Mouse (Mus musculus) adrenal gland (tissue): ENCODE data around the gene Copg1.

Experiments used
- intact Hi-C: fragments of 180-260 bp; cut with DNase I; formaldehyde crosslinking; loops from one replicate; pipeline ENCODE4 v1.15.1; 2025

Copg1 gene

DNA sequence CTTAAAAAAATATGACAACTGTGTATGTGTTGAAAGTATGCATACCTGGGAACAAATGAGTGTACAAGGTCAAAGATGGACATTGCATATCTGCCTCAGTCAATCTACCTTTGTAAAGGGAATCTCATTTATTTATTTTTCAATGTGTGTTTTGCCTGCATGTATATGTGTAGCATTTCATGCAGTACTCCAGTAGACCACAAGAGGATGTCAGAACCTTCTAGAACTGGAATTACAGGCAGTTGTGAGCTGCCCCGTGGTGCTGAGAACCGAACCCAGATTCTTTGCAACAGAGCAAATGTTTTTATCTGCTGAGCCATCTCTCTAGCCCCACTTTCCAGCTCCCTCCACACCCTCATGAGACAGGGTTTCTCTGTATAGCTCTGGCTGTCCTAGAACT is 13.7 kb upstream of the Copg1 start:
- intact Hi-C loops, result no loop called here

DNA sequence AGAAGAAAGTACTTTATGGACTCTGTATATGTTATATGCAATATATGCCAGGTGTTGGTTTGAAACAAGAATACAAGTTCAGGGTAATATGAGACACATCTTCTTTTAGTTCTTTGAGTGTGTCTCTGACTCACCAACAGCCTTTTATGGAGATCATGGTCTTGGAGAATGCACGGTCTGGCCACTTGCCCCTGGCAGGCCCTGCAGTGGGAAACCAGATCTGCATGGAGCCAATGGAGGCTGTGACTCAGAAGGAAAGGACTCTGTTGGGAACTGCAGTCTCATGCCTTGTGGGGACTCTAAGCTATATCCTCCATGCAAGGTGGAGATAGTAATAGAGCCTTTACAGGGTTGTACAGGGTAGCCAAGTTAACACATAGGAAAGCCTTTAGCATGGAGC is 12.5 kb upstream of the Copg1 start:
- intact Hi-C loops, result no loop called here

DNA sequence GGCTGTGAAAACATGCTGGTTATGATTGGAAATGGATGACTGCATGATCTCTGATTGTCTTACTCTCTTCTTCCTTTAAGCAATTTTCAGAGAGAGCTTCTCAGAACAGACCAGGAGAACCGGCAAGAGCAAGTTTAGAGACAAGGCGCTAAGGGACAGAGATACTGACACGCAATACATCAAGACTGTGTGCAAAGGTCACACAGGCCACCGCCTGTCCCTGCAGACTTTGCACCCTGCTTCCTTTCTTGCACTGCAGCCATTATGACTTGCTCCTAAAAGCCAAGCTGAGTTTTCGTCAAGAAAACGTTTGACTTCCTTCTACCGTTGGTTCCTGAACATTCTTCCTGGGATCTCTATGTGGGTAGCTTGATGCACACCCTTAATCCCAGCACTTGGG is 12.1 kb upstream of the Copg1 start:
- intact Hi-C loops, result no loop called here

DNA sequence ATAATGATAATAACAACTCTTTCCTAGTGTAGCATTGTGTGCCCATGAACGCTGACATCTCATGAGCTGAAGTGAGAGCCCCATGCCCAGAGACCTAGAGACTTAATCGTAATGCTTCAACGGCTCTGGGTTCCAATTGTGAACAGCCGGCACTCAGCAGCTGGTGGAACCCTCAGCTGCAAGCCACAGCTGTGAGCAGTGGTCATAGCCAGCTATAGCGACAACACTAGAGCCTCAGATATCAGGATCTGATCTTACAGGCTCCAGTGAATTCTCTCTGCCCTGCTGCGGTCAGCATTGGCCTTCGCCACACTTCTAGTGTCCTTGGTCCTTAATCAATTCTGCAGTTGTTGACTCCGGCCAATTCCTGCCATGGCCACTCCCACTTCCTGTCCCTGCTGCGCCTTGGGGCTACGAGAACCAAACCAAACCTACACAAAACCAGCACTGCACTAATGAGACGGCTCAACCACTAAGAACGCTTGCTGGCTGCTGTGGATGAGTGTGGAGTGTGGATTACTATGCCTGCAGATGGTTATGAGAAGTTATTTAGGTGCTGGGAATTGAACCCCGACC is 11.5 kb upstream of the Copg1 start:
- intact Hi-C loops, result no loop called here

DNA sequence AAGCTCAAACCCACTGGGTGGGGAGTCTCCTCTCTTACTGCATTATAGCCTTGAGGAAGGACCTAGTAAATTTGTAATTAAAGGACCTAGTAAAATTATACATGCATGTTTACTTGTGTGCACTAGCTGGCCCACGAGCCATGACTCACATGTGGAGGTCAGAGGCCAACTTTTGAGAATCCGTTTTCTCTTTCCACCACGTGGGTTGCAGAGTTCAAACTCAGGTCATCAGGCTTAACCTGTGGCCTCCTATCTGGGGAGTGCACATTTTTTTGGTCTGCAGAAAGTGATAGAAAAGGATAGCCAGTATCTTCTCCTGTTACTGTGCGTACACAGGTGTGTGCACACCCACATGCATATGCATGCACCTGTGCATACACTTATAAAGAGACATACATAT is 8.6 kb upstream of the Copg1 start:
- intact Hi-C loops, result no loop called here

DNA sequence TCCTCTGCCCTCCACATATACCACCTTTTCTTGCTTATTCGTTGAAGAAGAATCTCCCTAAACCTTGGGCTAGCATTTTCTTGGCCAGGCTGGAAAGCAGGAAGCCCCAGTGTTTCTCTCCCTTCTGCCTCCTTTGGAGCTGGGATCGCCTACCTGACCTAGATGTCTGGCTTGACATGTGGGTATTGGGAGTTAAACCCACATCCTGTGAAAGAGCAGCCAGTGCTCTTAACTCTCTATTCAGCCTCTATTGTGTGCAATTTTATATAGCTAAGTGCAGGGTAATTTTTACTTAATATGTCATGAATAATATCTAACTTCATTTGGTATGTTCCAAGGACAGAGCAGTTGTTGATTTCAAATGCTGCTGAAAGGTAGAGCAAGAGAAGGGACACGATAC is 8.0 kb upstream of the Copg1 start:
- intact Hi-C loops, result no loop called here

DNA sequence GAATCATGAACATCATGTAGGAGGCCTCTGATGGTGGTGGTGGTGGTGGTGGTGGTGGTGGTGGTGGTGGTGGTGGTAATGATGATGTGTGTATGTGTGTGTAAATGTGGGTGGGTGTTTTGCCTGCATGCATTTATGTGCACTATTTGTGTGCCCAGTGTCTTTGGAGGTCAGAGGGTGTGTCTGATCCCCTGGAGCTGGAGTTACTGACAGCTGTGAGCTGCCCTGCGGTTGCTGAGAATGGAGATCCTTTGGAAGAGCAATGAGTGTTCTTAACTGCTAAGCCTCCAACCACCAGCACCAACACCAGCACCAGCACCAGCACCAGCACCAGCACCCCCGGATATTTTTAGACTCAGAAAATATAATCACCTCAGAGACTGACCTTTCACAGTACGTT is 5.4 kb upstream of the Copg1 start:
- intact Hi-C loops, result no loop called here

DNA sequence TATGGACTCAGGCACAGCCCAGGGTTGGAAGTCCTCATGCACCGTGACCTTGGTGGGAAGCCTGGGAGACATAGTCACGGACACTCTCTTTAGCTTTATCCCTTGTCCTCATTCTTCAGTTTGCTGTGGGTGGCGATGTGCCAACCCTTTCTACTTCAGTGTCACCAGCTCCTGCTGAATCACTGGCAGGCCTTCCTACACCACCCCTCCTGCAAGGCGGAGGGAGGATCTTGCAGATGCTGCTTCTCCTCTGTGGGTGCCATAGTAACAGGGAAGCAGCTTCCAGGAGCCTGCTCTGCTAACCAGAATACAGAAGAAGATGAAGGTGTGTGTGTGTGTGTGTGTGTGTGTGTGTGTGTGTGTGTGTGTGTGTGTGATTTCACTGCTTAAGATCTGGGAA is 4.8 kb upstream of the Copg1 start:
- intact Hi-C loops, result no loop called here

DNA sequence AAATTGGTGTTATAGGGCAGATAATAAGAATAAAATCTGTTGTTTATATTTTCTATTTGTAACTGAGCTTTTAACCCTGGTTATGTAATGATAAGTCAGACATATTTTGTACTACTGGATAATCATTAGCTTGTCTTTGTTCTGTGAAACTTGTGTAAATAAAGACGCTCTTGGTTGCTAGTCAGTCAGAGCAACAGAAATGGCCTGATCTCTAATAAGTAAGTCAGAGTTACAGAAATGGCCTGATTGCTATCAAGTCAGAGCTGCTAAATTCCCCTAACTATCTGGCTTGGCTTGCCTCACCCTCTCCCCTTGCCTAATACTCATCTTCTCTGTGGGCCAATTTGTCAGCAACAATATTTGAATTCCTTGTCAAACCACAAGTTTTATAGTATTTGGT is 893 bp upstream of the Copg1 start:
- intact Hi-C loops, result loop anchor here (5.0 kb wide), 1 partner anchor 39 kb away; no protein-coding TSS in a partner anchor

DNA sequence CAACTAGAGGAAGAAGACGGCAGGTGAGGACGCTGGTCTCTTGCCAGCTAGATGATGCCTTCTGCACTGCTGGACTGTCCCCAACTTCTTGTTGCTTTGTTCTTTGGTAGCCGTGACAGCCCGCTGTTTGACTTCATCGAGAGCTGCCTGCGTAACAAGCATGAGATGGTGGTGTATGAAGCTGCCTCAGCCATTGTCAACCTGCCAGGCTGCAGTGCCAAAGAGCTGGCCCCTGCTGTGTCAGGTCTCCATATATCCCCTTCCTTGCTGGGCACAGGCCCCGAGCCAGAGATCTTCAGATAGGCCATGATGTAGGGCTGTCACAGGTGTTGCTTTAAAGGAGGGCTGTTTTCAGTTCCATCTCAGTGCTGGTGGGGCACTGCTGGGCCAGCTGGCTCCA is 6.3 kb downstream of the Copg1 start:
- intact Hi-C loops, result no loop called here

DNA sequence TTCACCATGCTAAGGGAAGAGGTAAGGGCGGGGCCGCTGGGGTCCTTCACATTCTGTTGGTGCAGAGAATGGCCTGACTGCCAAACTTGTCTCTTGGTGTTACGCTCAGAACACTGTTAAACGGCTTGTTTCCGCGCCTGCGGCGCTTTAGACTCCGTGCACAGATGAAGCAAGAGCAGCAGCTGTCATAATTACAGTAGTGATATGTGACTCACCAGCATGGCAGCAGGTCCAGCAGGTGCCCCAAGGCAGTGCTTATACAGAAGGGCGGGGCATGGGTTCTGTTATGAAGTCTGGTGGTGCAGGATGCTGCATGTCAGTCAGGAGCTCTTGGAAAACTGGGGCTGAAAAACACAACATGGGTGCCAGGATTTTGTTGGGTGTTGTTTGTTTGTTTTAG is 10.4 kb downstream of the Copg1 start:
- intact Hi-C loops, result no loop called here

DNA sequence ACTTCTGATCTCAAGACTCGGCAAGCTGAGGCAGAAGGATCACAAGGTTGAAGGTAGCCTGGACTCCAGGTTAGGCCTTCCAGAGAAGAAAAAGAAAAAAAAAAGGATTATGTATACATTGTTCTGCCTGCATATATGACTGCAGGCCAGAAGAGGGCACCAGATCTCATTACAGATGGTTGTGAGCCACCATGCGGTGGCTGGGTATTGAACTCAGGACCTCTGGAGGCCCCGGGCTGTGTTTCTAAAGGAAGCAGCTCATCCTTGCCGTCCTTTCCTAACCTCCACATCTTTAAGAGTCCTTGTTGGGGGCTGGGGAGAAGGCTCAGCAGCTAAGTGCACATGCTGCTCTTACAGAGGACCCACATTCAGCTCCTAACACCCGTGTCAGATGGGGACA is 19.0 kb downstream of the Copg1 start:
- intact Hi-C loops, result loop anchor here (5.0 kb wide), 1 partner anchor 91 kb away; no protein-coding TSS in a partner anchor

DNA sequence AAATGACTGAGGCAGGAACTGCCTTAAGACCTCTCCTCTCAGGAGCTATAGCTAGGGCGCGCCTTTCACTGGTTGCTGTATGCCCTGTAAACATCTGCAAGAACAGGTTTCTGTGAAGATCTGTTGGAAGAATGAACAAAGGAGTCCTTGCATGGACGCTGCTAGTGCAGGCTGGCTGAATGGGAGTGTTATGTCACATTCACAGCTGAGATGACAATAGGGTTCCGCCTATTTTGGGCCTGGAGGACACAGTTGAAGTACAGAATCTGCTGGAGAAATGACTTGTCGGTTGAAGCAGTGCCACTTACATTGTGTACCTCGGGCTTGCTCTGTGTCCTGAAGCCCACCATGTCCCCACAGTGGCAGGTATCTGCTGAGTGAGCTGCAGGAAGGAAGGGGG is 21.6 kb downstream of the Copg1 start:
- intact Hi-C loops, result loop anchor here (5.0 kb wide), 1 partner anchor 88 kb away; no protein-coding TSS in a partner anchor

DNA sequence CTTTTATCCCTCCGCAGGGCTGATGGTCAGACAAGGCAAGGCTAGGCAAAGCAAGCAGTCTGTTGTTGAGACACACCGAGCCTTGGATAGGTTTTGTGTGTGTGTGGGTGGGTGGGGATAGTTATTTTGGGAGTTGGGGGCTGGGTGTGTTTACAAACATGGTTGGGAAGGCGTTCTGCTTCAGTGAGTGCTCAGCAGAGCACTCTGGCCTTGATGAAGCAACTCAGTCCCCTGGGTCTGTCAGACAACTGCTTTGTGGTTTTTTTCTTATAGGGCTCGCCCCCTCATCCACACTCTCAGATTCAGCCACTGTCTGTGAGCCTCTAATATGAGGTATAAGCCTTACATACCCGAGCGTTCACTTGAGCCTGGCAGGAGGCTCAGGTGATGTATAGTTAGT is 23.9 kb downstream of the Copg1 start:
- intact Hi-C loops, result loop anchor here (10.0 kb wide), 2 partner anchors 193 to 593 kb away; no protein-coding TSS in a partner anchor

DNA sequence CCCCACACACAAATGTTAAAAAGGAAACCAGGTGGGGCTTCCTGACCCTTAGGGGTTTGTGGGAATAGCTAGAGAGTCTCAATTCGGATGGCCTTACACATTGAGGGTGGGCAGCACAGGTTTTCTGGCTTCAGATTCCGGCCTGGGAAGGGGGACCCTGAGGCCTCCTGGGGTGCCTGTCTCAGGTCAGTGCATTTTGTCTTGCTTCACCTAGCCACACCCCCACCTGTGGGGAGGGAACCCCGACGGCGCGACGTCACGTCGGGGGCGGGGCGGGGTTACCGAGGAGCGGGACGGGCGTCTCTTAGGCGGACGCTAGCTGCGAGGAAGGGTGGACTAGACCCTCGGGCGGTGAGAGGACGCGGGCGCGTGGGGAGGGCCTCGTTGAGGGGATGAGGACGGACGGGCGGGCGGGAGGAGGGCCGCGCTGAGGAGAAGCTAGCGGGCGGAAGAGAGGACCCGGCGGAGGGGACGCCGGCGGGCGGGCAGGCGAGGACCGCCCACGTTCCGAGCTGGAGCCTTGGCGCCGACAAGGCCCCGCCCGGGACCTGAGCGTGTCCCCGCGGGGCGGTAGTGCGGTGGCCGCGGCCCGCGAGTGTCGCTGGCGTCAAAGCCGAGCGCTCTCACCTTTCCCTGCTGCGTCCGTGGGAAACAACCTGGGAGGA is 26.2 kb downstream of the Copg1 start, which contains the start of gene Hmces:
Gene Hmces (plus strand): TSS at position 275 of the 665 bp plus-strand sequence.
- intact Hi-C loops, result loop anchor here (10.0 kb wide), 2 partner anchors 191 to 591 kb away; no protein-coding TSS in a partner anchor

DNA sequence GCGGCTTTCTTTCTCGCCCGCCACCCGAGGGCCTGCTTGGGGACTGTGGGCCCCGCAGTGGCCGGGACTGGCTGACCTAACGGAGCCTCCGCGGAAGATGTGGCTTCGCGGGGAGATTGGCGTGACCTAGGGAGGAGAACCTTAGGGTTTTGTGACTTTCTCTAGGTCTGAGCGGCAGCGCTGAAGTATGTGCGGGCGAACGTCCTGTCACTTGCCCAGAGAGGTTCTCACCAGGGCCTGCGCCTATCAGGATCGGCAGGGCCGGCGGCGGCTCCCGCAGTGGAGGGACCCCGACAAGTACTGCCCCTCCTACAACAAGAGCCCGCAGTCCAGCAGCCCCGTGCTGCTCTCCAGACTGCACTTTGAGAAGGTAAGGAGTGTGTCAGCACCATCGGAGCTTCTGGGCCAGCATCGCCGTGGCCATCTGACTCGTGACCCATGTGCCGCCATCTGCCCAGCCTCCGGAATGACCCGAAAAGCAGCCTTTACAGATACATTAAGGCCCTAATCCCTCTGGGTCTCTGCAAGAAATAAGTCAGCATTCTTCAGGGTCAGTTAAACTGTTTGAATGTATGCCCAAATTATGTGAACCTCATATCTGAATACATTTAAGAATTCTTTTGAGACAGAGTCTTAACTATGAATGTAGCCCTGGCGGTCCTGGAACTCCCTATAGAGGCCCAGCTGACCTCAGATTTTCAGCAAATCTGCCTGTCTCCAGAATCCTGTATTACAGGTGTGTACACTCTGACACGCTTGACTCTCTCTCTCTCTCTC is 26.9 kb downstream of the Copg1 start:
- intact Hi-C loops, result loop anchor here (10.0 kb wide), 2 partner anchors 190 to 590 kb away; no protein-coding TSS in a partner anchor

DNA sequence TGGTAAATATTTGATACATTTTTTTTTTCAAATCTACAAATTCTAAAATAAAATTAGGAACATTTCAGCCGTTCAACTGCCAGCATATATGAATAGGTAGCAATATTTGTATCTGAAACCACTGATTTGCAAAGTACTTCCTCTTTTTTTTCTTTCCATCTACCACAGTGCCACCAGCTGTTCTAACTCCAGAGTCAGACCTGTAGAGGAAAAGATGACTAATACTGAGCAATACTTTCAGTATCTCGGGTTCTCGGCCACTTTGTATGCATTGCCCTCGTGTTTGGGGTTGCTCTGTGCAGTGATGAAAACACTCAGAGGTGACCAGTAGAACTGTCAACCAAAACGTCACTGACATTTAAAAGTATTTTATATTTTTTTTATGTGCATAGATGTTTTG is 28.3 kb downstream of the Copg1 start:
- intact Hi-C loops, result loop anchor here (10.0 kb wide), 2 partner anchors 189 to 589 kb away; no protein-coding TSS in a partner anchor

DNA sequence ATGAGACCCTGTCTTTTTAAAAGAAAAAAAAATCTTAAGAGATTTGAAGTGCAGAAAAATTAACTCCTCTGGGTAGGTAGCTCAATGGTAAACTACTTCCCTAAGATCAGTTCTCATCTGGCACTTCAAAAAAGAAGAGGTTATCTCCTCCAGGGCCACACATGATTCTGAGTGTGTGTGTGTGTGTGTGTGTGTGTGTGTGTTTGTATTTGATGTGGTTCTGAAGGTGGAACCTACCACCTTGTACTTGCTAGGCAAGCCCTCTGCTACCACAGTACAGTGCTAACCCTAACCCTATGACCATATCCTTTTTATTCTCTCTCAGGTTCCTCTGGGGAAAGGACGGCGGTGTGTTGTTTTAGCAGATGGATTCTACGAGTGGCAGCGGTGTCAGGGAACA is 33.6 kb downstream of the Copg1 start:
- intact Hi-C loops, result no loop called here

DNA sequence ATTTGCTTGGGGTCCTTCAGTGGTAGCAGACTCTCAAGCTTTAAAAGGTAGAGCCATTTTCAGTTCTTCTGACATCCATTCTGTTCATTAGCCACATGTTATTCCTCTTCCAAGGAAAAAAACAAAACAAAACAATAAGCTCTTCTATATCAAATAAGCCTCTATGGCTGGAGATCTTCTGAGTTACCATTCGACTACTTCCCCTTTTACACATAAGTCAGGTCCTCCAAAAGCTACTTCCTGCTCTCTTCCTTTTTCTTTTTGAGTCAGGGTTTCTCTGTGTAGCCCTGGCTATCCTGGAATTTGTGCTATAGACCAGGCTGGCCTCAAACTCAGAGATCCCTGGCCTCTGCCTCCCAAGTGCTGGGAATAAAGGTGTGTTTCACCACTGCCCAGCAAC is 36.0 kb downstream of the Copg1 start:
- intact Hi-C loops, result no loop called here

DNA sequence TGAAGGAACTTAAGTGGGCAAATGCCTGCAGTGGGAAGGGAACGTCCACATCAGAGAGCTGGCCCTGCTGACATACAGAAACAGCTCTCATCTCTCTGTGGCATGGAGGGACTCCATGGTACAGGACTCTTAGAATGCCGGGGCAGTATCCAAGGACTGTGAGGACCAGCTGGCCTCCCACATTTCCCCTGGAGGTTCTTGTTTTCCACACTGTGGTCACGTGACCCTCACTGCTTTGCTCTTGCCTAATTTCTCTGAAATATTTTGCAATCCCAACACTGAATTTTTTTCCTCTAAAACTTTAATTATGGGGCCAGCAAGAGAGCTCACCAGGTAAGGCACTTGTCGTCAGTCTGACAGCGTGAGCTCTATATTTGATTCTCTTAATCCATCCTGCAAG is 47.4 kb downstream of the Copg1 start:
- intact Hi-C loops, result no loop called here

DNA sequence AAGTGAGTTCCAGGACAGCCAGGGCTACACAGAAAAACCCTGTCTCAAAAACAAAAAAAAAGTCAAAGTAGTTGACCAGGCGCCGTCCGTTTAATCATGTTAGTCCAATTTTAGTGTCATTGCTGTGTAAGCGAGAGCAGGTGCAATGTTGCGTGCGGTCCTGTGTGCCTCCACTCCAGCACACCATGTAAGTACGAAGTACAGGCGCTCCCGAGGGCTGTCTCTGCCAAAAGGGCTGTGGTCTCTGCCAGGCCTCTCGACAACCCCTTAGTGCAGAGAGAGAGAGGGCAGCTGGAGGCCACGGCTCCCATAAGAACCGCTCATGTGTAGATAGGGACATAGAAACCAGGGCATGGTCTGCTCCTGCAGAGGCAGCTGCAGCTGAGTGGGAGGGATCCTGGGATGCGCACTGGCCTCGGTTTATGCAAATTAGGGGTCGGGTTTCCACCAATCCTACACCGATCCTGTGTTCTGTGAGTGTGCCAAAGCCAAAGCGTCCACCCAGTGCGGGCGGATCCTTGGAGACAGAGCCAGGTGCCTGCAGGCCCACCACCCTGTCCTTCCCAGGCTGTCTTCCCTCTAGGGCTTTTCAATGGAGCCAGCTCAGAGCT is 49.7 kb downstream of the Copg1 start:
- intact Hi-C loops, result no loop called here

DNA sequence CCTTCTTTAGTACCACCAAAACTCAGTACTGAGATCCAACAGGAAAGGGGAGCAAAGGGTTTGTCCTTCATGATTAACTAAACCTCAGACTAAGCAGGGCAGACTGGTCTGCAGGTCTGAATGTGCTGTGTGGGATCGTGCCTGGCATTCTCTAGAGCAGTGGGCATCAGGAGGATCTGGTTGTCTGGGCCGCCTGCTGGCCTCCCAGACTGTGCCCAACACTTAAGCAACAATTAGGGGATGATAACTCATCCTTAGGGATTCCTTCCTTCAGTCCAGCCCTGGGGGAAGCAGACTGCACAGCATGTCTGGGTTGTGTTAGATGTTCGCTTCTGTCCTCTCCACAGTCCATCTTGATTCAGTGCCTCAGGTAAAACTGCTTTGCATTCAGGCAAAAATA is 51.3 kb downstream of the Copg1 start:
- intact Hi-C loops, result no loop called here
